Mouse (Mus musculus) cerebellum, adult 8-10 months (tissue): ENCODE data around the gene Uqcc2.

ENCODE experiments used
- DNase-seq: peaks from one replicate; pipeline ENCODE4 v3.0.0; 2022

The Uqcc2 gene

GRCm38 (mm10) chr17:27154256-27154655, 20.5 kb upstream of the Uqcc2 start:
- peak; percentile 66 for DNase-seq

GRCm38 (mm10) chr17:27153773-27154193, 20.1 kb upstream of the Uqcc2 start:
- no peak for DNase-seq

- no peak for DNase-seq
Measured at GRCm38 (mm10) chr17:27152976-27153723, 19.4 kb upstream of the Uqcc2 start.

- DNase-seq = no peak
Measured at GRCm38 (mm10) chr17:27151411-27151810, 17.7 kb upstream of the Uqcc2 start.

GRCm38 (mm10) chr17:27150871-27151270, 17.2 kb upstream of the Uqcc2 start:
- DNase-seq = no peak

GRCm38 (mm10) chr17:27146323-27146923, 12.7 kb upstream of the Uqcc2 start:
- no peak for DNase-seq

GRCm38 (mm10) chr17:27144152-27144551, 10.4 kb upstream of the Uqcc2 start:
- no peak for DNase-seq

- DNase-seq = no peak
Measured at GRCm38 (mm10) chr17:27141971-27142450, 8.3 kb upstream of the Uqcc2 start.

GRCm38 (mm10) chr17:27140262-27140661, 6.5 kb upstream of the Uqcc2 start:
- no peak for DNase-seq

GRCm38 (mm10) chr17:27139304-27139703, 5.6 kb upstream of the Uqcc2 start:
- DNase-seq = no peak

GRCm38 (mm10) chr17:27138396-27138795, 4.7 kb upstream of the Uqcc2 start:
- no peak for DNase-seq

- DNase-seq = no peak
Measured at GRCm38 (mm10) chr17:27134715-27135114, 999 bp upstream of the Uqcc2 start.

GRCm38 (mm10) chr17:27134187-27134586, 471 bp upstream of the Uqcc2 start:
- DNase-seq = no peak

GRCm38 (mm10) chr17:27132238-27132637, 1.5 kb downstream of the Uqcc2 start:
- DNase-seq = no peak

GRCm38 (mm10) chr17:27131240-27131665, 2.5 kb downstream of the Uqcc2 start:
- no peak for DNase-seq

- DNase-seq = no peak
Measured at GRCm38 (mm10) chr17:27130246-27130645, 3.5 kb downstream of the Uqcc2 start.

- no peak for DNase-seq
Measured at GRCm38 (mm10) chr17:27129819-27130218, 3.9 kb downstream of the Uqcc2 start.

- no peak for DNase-seq
Measured at GRCm38 (mm10) chr17:27129291-27129690, 4.4 kb downstream of the Uqcc2 start.

GRCm38 (mm10) chr17:27128189-27128588, 5.5 kb downstream of the Uqcc2 start:
- DNase-seq = no peak

- no peak for DNase-seq
Measured at GRCm38 (mm10) chr17:27126974-27127373, 6.7 kb downstream of the Uqcc2 start.

- no peak for DNase-seq
Measured at GRCm38 (mm10) chr17:27125669-27126202, 8.0 kb downstream of the Uqcc2 start.

- DNase-seq = peak; percentile 83
Measured at GRCm38 (mm10) chr17:27125185-27125584, 8.5 kb downstream of the Uqcc2 start.

GRCm38 (mm10) chr17:27123813-27124375, 9.8 kb downstream of the Uqcc2 start:
- DNase-seq = no peak

- no peak for DNase-seq
Measured at GRCm38 (mm10) chr17:27123103-27123502, 10.6 kb downstream of the Uqcc2 start.
